Mouse (Mus musculus) heart, postnatal 4 days (tissue): ENCODE measurements at regions not wholly inside any gene's neighbourhood (a gene's known extent, or its start where the extent isn't known, plus 50 kb on each side); places are given as distances from the start of the nearest gene placed in this dataset.
"Not testable (repeated sequence)": the region's sequence is repeated elsewhere in the genome, so short reads cannot be mapped to it uniquely, and the experiment has no call there.

Experiments
- DNase-seq: peaks from one replicate; pipeline ENCODE4 v3.0.0; 2021

DNA sequence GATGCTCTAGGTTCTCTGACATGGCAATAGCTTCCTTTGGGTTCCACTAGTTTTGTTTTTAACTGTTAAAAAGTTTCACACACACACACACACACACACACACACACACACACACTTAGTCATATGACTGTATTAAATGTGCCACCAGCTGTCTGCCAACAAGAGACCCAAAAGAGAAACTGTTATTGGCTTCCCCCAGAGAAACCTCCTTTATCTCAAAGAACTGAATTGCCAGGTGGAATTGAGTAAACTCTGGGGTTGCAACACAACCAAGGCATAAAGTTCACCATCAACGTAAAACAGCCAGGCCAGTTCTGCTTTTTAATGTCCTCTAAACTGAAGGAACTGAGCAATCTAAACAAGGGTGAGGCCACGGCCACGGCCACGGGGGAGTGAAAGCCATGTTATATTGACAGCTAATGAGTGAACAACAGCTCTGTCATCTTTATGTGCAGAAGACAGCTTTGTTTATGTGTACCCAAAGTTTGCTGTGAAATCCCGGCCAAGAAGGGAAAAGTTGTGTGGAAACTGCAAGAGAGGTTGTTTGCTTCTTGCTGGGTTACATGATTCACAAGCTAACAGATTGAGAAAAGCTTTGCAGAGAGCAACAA is 69.3 kb downstream of the Btg1 start:
- DNase-seq = no peak

GRCm38 (mm10) chr10:96686659-96687440 is 70.0 kb downstream of the Btg1 start:
- DNase-seq = peak; percentile 52

- no peak for DNase-seq
These were observed 70.6 kb downstream of the Btg1 start for GRCm38 (mm10) chr10:96687441-96687772.

GRCm38 (mm10) chr10:96689976-96690867 is 73.4 kb downstream of the Btg1 start:
- no peak for DNase-seq

GRCm38 (mm10) chr10:96690868-96691302 is 74.1 kb downstream of the Btg1 start:
- no peak for DNase-seq

DNA sequence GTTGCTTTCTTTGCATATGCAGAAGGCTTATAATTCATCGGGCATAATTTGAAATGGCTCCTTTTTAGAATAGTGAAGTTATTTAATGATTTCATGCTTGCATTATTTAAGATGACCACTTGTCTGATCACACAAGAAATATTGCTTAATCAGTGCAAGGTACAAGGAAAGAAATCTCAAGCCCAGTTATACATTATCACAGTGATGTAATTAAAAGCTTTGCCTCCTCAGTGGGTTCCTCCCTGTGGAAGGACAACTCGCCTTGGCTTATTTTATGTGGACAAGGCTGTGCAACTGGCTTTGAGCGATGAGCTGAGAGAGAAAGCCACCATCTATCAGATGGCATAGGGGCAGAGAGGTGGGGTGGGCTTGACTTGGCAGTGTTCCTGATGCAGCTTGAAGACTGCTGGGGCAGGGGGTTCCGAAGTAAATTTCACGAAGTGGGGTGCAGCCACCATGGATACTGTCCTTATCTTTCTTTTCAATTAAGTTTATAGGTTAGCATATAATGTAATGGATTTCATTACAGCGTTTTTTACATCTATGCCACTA is 74.6 kb downstream of the Btg1 start:
- no peak for DNase-seq

DNA sequence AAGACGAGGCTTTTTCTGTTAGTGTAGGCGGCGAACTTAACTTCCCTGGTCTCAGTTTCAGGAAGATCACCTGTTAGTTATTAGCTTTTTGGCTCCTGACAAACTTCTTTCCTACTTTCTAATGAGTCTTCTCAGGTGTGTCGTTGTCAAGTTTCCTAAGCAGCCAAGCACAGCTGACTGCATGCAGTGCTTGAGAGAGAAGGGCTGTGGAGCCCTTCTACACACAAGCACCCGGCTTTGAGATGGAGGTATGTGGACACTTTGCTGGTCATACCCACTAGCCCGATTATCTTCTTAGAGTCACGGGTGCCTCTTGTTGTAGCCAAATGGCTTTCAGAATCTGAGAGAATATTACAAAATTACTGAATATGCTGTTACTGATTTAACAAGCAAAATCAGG is 76.0 kb downstream of the Btg1 start:
- no peak for DNase-seq

DNA sequence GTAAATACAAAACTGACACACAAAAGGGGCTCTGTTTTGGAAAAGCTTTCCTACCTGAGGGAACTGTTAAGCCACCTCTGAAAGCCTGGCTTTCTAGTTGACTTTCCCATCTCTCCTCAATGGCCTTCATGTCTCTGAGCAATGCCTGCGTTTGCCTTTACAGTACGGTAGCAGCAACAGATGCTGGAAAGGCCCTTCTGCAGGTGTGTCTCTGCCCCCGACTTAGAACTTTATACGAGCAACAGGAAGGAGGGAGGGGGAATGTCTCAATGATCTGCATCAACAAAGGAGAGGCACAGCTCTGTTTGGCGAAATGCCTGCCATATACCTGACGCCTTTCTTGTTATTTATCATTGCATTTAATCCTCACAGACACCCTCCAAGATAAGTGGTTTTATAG is 77.0 kb downstream of the Btg1 start:
- no peak for DNase-seq

- DNase-seq = no peak
These were observed 79.8 kb downstream of the Btg1 start for GRCm38 (mm10) chr10:96696571-96696970.

DNA sequence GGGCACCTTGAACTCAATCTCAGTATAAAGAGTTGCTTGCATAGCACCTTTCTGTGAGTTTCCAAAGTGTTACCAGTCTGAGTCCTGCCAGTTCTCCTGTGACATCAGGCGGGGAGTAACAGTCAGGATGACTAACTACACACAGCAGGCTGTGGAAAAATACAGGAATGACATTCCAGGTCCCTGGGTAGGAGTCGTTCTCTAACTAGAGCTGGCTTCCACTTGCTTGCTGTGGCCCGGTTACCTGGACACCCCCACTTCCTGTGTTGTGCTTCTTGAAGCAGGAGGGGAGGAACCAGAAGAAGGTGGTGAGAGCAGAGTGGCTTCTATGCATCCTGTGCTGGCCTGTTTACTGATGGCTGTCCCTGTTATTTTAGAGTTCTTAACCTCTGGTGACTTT is 81.0 kb downstream of the Btg1 start:
- DNase-seq = no peak

DNA sequence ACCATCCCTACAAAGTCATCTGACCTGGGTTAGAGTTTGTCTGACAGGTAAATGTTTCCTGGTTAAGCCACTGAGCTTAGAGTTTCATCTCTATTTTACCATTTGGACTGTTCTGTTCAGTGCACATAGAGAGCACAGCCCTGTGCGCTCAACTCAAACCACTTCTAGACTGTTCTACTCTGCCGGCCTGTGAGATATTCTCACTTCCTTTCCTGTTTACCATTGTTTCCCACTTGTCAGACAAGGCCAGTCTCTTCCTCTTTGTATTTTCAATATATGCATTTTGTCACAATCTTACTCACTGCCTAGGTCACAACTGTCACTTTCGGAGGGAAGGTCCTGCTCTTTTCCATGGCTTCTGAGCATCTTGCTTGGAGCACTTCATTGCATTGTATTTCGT is 89.8 kb downstream of the Btg1 start:
- DNase-seq = no peak

DNA sequence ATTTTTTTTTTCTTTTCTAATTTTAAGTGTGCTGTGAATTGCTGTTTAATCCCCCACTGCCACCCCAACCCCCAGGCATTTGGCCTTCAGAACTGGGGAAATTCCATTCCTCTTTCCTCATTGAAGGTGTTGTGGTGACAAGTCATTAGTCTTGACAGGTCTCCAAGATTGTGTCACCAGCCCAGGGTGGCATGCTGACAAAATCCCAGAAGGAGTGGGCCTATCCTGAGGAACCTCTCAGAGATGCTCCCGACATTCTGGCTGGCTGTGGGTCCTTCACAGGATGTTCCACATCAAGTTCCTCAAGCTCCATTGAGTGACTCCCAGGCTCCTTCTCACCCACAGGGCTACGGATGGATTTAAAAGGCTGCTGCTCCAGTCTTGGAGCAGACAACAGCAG is 91.7 kb downstream of the Btg1 start:
- peak; percentile 78 for DNase-seq

DNA sequence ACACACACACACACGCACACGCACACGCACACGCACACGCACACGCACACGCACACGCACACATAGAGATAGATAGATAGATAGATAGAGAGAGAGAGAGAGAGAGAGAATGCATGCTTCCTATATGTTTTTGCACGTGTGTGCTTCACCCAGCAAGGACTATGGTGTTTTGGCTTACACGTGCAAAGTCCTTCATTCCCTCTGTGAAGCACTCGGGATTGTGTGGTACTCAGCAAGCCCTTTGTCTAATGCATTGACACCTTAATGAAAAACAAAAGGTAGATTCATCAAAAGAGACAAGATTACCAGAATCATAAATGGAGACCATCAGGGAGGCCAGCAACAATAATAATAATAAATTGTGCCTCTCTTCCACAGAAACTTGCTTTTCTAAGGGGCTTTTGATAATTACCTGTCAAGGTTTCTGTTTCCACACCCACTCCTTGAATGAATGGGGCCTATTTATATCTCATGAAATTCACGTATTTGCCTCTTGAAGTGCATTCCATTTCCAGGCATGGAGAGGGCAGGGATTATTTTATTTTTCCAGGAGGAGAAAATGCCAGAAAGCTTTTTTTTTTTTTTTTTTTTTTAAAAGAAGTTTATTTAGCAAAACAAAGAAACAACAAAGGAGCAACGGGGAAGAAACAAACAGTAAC is 93.0 kb downstream of the Btg1 start:
- no peak for DNase-seq

DNA sequence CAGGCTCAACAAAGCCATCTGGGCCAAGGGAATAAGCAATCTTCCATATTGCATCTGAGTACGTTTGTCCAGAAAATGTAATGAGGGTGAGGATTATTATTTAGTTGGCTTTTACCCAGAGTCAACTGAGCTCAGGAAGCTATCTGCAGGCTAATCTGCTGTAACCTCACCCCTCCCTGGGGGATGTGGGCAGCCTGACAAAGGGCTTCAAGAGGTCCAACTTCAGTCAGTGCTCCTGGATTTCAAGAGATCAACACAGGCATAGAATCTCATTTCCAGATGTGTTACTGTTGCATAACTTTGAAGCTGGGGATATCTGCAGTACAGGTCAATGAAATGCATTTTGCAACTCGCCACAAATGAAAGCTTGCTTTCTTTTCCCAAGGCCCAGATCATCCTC is 95.2 kb downstream of the Btg1 start:
- no peak for DNase-seq

DNA sequence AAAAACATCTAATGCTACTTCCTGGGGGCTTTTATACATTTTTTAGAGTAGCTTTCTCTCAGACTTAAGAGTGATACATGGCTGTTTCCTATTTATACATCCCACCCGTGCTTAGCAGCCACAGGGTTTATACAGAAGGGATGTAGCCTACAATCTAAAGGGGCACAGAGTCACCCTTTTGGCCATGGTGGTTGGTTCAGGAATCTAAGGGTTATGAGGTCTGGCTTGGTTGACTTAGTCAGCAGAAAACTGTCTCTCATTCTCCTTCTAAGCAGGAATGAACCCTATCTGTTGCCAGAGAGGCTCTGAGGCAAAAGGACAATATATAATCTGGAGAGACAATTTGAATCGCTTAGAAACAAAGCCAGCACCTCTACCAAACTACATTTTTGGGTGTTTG is 97.9 kb downstream of the Btg1 start:
- DNase-seq = no peak

DNA sequence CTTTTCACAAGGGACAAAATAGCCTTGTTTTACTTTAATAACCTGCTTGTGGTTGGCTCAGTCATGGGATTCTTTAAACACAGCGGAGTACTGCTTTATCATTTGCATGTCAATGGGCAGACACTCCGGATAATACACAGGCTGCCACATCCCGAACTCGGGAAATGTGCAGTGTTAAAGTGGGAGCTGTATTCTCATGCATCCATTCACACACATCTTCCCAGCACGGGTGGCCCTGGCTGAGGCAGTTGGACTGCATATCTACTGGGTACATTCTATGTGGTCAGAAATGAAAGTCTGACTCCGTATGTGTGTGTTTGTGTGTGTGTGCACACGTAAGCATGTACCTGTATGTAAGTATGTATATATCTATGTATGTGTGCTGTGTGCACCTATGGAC is 100.5 kb downstream of the Btg1 start:
- no peak for DNase-seq

DNA sequence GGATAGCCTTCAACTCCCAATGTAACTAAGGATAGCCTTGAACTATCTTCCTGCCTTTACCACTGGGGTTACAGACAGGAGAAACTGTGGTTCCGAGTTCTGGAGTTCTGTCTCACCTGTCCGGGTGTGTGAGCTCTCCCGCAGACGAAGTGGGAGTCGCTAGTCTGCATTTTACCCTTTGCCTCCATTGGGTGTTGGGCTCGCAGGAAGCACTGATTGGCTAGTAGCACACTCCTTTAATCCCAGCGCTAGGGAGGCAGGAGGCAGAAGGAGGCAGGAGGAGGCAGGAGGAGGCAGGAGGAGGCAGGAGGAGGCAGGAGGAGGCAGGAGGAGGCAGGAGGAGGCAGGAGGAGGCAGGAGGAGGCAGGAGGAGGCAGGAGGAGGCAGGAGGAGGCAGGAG is 101.9 kb downstream of the Btg1 start:
- DNase-seq = not testable (repeated sequence)

DNA sequence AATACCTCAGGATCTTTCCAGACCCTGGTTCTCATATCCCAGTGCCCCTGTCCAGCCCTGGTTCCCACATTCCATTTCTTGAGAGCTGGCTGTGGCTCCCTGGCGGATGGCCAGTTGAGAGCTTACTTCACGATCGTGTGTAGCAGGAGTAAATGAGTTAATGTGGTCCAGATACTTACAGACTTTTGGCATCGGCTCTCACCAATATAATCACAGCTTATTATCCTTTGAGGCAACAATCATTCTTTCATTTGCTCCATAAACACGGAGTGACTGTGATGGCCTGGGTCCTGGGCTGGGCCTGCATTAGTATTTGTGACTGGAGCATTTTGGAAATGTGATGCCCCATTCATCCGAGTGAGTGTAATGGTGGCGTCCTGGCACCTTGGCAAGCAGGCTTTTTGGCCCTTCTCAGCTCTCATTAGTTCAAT is 103.5 kb downstream of the Btg1 start:
- DNase-seq = peak; percentile 53

GRCm38 (mm10) chr10:96720956-96721688 is 104.3 kb downstream of the Btg1 start:
- no peak for DNase-seq

- DNase-seq = peak; percentile 60
These were observed 105.7 kb downstream of the Btg1 start for GRCm38 (mm10) chr10:96722491-96722890.

- no peak for DNase-seq
These were observed 106.3 kb downstream of the Btg1 start for GRCm38 (mm10) chr10:96723071-96723470.
